Mouse (Mus musculus) bone marrow, adult 2 months (tissue): ENCODE results near the gene Pde4dip.

Source experiments
- CTCF ChIP-seq: fragments of 200-500 bp; IDR thresholded peaks from 2 replicates; pipeline ENCODE4 v1.5.1; 2011; ENCODE audit warnings: low read length, control low read depth; ENCODE audit not compliant: control insufficient read depth, insufficient read depth
- POLR2A ChIP-seq: fragments of 200-500 bp; IDR thresholded peaks from 2 replicates; pipeline ENCODE4 v1.6.1; 2011; ENCODE audit warnings: low read depth, mild to moderate bottlenecking, control low read depth, low read length, borderline replicate concordance; ENCODE audit not compliant: control insufficient read depth

- no peak for TF ChIP-seq CTCF
- TF ChIP-seq POLR2A: no peak
Measured at GRCm38 (mm10) chr3:97661206-97661605, 227.3 kb downstream of the Pde4dip start.
